Mouse (Mus musculus) c-Kit-positive CD71-negative TER-119-negative erythroid progenitor cells, embryonic 14.5 days (primary cell): Measurements from ENCODE around the gene Cryba2.

ENCODE experiments used
- DNase-seq: peaks from one replicate; pipeline ENCODE4 v3.0.0-alpha.2; 2013; ENCODE audit warnings: low read depth

Cryba2 gene

GRCm38 (mm10) chr1:74893134-74893855 lies at the start of gene Cryba2:
Gene Cryba2 (minus strand): TSS chr1:74893143.
- DNase-seq = no peak

- no peak for DNase-seq
These were observed 48.9 kb upstream of the Cryba2 start for GRCm38 (mm10) chr1:74941651-74942360.

- DNase-seq = no peak
These were observed 46.8 kb upstream of the Cryba2 start for GRCm38 (mm10) chr1:74939762-74940161.

- no peak for DNase-seq
These were observed 43.4 kb upstream of the Cryba2 start for GRCm38 (mm10) chr1:74936221-74936830.

GRCm38 (mm10) chr1:74935402-74935801 lies 42.5 kb upstream of the Cryba2 start, which contains the start of gene Cfap65:
Gene Cfap65 (minus strand): TSS chr1:74935599.
- DNase-seq = no peak

- DNase-seq = no peak
These were observed 34.8 kb upstream of the Cryba2 start for GRCm38 (mm10) chr1:74927621-74928296.

GRCm38 (mm10) chr1:74926721-74927120 lies 33.8 kb upstream of the Cryba2 start:
- DNase-seq = no peak

- DNase-seq = no peak
These were observed 31.5 kb upstream of the Cryba2 start for GRCm38 (mm10) chr1:74924464-74924863.

- no peak for DNase-seq
These were observed 22.8 kb upstream of the Cryba2 start for GRCm38 (mm10) chr1:74915706-74916105.

- DNase-seq = no peak
These were observed 9.2 kb upstream of the Cryba2 start for GRCm38 (mm10) chr1:74902191-74902590.

- DNase-seq = peak; percentile 51
These were observed 8.7 kb upstream of the Cryba2 start for GRCm38 (mm10) chr1:74901686-74902085.

- DNase-seq = no peak
These were observed 7.7 kb upstream of the Cryba2 start for GRCm38 (mm10) chr1:74900341-74901285.

- DNase-seq = no peak
These were observed 5.9 kb upstream of the Cryba2 start for GRCm38 (mm10) chr1:74898656-74899431.

- DNase-seq = no peak
These were observed 5.0 kb upstream of the Cryba2 start for GRCm38 (mm10) chr1:74897976-74898375.

GRCm38 (mm10) chr1:74894966-74895365 lies 2.0 kb upstream of the Cryba2 start:
- peak; percentile 23 for DNase-seq

GRCm38 (mm10) chr1:74892351-74893133 lies 401 bp downstream of the Cryba2 start:
- DNase-seq = no peak

- DNase-seq = peak; percentile 34
These were observed 1.4 kb downstream of the Cryba2 start for GRCm38 (mm10) chr1:74891513-74891912.

GRCm38 (mm10) chr1:74885369-74886042 lies 7.4 kb downstream of the Cryba2 start, which contains the start of gene Fev:
Gene Fev (minus strand): TSS chr1:74885419.
- no peak for DNase-seq
